Mouse (Mus musculus): ENCODE data around the gene Spon2.

GRCm38 (mm10) chr5:33195246-33195852 lies 22.9 kb downstream of the Spon2 start:
- TF ChIP-seq CTCF (IDR thresholded peaks at IDR 0.05; ENCODE audit: borderline replicate concordance, extremely low read depth, insufficient read depth, insufficient read length) = no peak
- TF ChIP-seq POLR2A (IDR thresholded peaks at IDR 0.05; ENCODE audit: borderline replicate concordance, extremely low read depth, insufficient read depth, insufficient read length, poor library complexity, severe bottlenecking) = no peak

Measured in brain, embryonic 14.5 days (tissue).